Comparison of ENCODE assay signal across 8 mouse cellular contexts in genomic region chr3:89250435-89251040, GRCm38 (mm10). TPM values are rescaled to one million over a fixed set of nuclear protein-coding genes. Genes with fewer than 3 reads are reported as not detected.
DNase-seq lines count a peak whose midpoint lies in the region; ATAC-seq and TF ChIP-seq lines count a peak whose summit lies in the region.

No protein-coding gene starts in this region.

- peak; percentile 98 for DNase-seq in heart, adult 11 months
- DNase-seq in heart, postnatal 25 days (ENCODE audit: low spot score): no peak
- peak; percentile 84 to 88 for DNase-seq in cerebellum, postnatal 14 days
- peak; percentile 57 for DNase-seq in retina, postnatal 1 day
- DNase-seq in left cerebral cortex, adult 18-20 months (ENCODE audit: low spot score in 2 of 2): no peak

- 16% methylated on average over 7 of the region's 7 CpGs for WGBS in heart, embryonic 14.5 days
- 20% methylated on average over 7 of the region's 7 CpGs for WGBS in limb, embryonic 12.5 days

- H3K27ac ChIP-seq in ES-Bruce4 (ENCODE audit: insufficient read depth, low read length): peak overlapping the region; percentile 74
- H3K27ac ChIP-seq in heart, embryonic 14.5 days (replicated peaks in 1 of 2; ENCODE audit: control insufficient read depth in 1 of 2, insufficient read depth in 1 of 2, low read depth in 2 of 2, low read length in 2 of 2): peak overlapping the region; percentile 24 to 42; a peak in 2 of 4 replicates
- H3K27ac ChIP-seq in limb, embryonic 12.5 days: 0 out of 2 replicates have a peak overlapping the region, but pooled peaks have one; percentile 53

- H3K4me1 ChIP-seq in ES-Bruce4 (ENCODE audit: control insufficient read depth, insufficient read depth, low read length): peaks cover 3% of the 10 kb centered on the region
- peaks cover 13 to 23% of the 10 kb centered on the region in 2 experiments for H3K4me1 ChIP-seq in heart, embryonic 14.5 days (ENCODE audit: control insufficient read depth in 2 of 2, insufficient read depth in 2 of 2, low read length in 2 of 2)
- H3K4me1 ChIP-seq in limb, embryonic 12.5 days (replicated peaks): peaks cover 37% of the 10 kb centered on the region

- TF ChIP-seq EP300 in ES-Bruce4 (IDR thresholded peaks at IDR 0.05; ENCODE audit: insufficient read depth, low read depth, low read length): no peak

- no peaks in the 10 kb centered on the region for H3K9me3 ChIP-seq in ES-Bruce4 (replicated peaks; ENCODE audit: control insufficient read depth, insufficient read depth, low read length, poor library complexity, severe bottlenecking)
- no peaks in the 10 kb centered on the region for H3K9me3 ChIP-seq in heart, embryonic 14.5 days (ENCODE audit: control insufficient read depth, low read length)
- no peaks in the 10 kb centered on the region for H3K9me3 ChIP-seq in limb, embryonic 12.5 days

- no peaks in the 10 kb centered on the region for H3K27me3 ChIP-seq in ES-Bruce4 (ENCODE audit: control insufficient read depth, insufficient read depth, low read length, poor library complexity, severe bottlenecking)
- peaks cover 3% of the 10 kb centered on the region; the same call in 1 of the 2 replicates for H3K27me3 ChIP-seq in heart, embryonic 14.5 days (ENCODE audit: control insufficient read depth, insufficient read depth, low read length)
- H3K27me3 ChIP-seq in limb, embryonic 12.5 days: no peaks in the 10 kb centered on the region

- H3K36me3 ChIP-seq in ES-Bruce4 (ENCODE audit: control insufficient read depth, insufficient read depth, low read length, poor library complexity, severe bottlenecking): 0 out of 2 replicates have a peak, but pooled peaks cover 2% of the 10 kb centered on the region
- peaks cover 11% of the 10 kb centered on the region for H3K36me3 ChIP-seq in heart, embryonic 14.5 days (ENCODE audit: control insufficient read depth, insufficient read depth, low read length)
- H3K36me3 ChIP-seq in limb, embryonic 12.5 days: peaks cover 27% of the 10 kb centered on the region

- no peak overlapping the region for H3K9ac ChIP-seq in ES-Bruce4 (ENCODE audit: low read depth, poor library complexity, severe bottlenecking)
- no peak overlapping the region for H3K9ac ChIP-seq in heart, embryonic 14.5 days (ENCODE audit: low read length)
- H3K9ac ChIP-seq in limb, embryonic 12.5 days (replicated peaks): no peak overlapping the region

- no peak overlapping the region for H3K4me2 ChIP-seq in heart, embryonic 14.5 days (ENCODE audit: low read length)
- peak overlapping the region; percentile 42; the same call in 1 of the 2 replicates for H3K4me2 ChIP-seq in limb, embryonic 12.5 days

- TF ChIP-seq CTCF in ES-Bruce4 (IDR thresholded peaks at IDR 0.05; ENCODE audit: low read depth, low read length): no peak

- intact Hi-C loops in heart, postnatal 25 days (cut with DNase I): loop anchor here (1.0 to 2.0 kb wide), 3 partner anchors 16 to 58 kb away; no protein-coding TSS in a partner anchor

- no peak for ATAC-seq in heart, embryonic 14.5 days (ENCODE audit: insufficient number of reproducible peaks, insufficient read depth, low FRiP score, low read depth)
- no peak for ATAC-seq in limb, embryonic 12.5 days (ENCODE audit: insufficient number of reproducible peaks, insufficient read depth, low FRiP score, low TSS enrichment, low read depth)

- TF ChIP-seq POLR2A in ES-Bruce4 (IDR thresholded peaks at IDR 0.05; ENCODE audit: insufficient read depth, low read length): no peak

- H3K4me3 ChIP-seq in ES-Bruce4 (ENCODE audit: low read depth, low read length): no peak overlapping the region
- H3K4me3 ChIP-seq in heart, embryonic 14.5 days (ENCODE audit: control insufficient read depth in 1 of 2, insufficient read depth in 1 of 2, low read depth in 1 of 2, low read length in 2 of 2): no peak overlapping the region
- H3K4me3 ChIP-seq in limb, embryonic 12.5 days (replicated peaks): 0 out of 2 replicates have a peak overlapping the region, but pooled peaks have one; percentile 9

RNA-seq across cellular contexts. Expression of gene Trim46, which starts 4.4 kb away (rescaled TPM):
- total RNA-seq in heart, postnatal 25 days (2021): under 1 TPM; 0.47 to 0.59 TPM
- polyA plus RNA-seq in ES-Bruce4 (2011; ENCODE audit: insufficient read depth, insufficient read length, low read depth, missing spikeins): 5.7 and 7.1 TPM in 2 replicates
- polyA plus RNA-seq in heart, embryonic 14.5 days (2014; fragmentation: Nextera tagmentation; extraction: Ambion mirVana): 0.85 and 0.95 TPM in 2 replicates
- polyA plus RNA-seq in limb, embryonic 12.5 days (2016; fragmentation: Nextera tagmentation; extraction: Ambion mirVana): 6.1 and 6.3 TPM in 2 replicates
- 10 to 100 TPM; 76.1 to 77.1 TPM for total RNA-seq in left cerebral cortex, adult 18-20 months (2021)

RNA-seq across cellular contexts. Expression of gene Krtcap2, which starts 4.8 kb away (rescaled TPM):
- total RNA-seq in heart, postnatal 25 days (2021): 10 to 100 TPM; 73.5 to 87.6 TPM
- 163 and 164 TPM in 2 replicates for polyA plus RNA-seq in ES-Bruce4 (2011; ENCODE audit: insufficient read depth, insufficient read length, low read depth, missing spikeins)
- 216 and 239 TPM in 2 replicates for polyA plus RNA-seq in heart, embryonic 14.5 days (2014; fragmentation: Nextera tagmentation; extraction: Ambion mirVana)
- polyA plus RNA-seq in limb, embryonic 12.5 days (2016; fragmentation: Nextera tagmentation; extraction: Ambion mirVana): 316 and 333 TPM in 2 replicates
- 10 to 100 TPM; 66.0 to 67.7 TPM for total RNA-seq in left cerebral cortex, adult 18-20 months (2021)

RNA-seq across cellular contexts. Expression of gene Dpm3, which starts 8.6 kb away (rescaled TPM):
- total RNA-seq in heart, postnatal 25 days (2021): 10 to 100 TPM; 51.7 to 53.9 TPM
- 36.7 and 59.9 TPM in 2 replicates for polyA plus RNA-seq in ES-Bruce4 (2011; ENCODE audit: insufficient read depth, insufficient read length, low read depth, missing spikeins)
- polyA plus RNA-seq in heart, embryonic 14.5 days (2014; fragmentation: Nextera tagmentation; extraction: Ambion mirVana): 92.9 and 97.9 TPM in 2 replicates
- 93.9 and 102 TPM in 2 replicates for polyA plus RNA-seq in limb, embryonic 12.5 days (2016; fragmentation: Nextera tagmentation; extraction: Ambion mirVana)
- 10 to 100 TPM; 56.5 to 56.6 TPM for total RNA-seq in left cerebral cortex, adult 18-20 months (2021)

RNA-seq across cellular contexts. Expression of gene Slc50a1, which starts 19.8 kb away (rescaled TPM):
- 10 to 100 TPM; 21.0 TPM for total RNA-seq in heart, postnatal 25 days (2021)
- polyA plus RNA-seq in ES-Bruce4 (2011; ENCODE audit: insufficient read depth, insufficient read length, low read depth, missing spikeins): 34.5 and 35.7 TPM in 2 replicates
- 48.2 and 48.9 TPM in 2 replicates for polyA plus RNA-seq in heart, embryonic 14.5 days (2014; fragmentation: Nextera tagmentation; extraction: Ambion mirVana)
- polyA plus RNA-seq in limb, embryonic 12.5 days (2016; fragmentation: Nextera tagmentation; extraction: Ambion mirVana): 58.5 and 66.3 TPM in 2 replicates
- 10 to 100 TPM; 35.2 to 35.8 TPM for total RNA-seq in left cerebral cortex, adult 18-20 months (2021)

RNA-seq across cellular contexts. Expression of gene Muc1, which starts 21.7 kb away (rescaled TPM):
- under 1 TPM; 0.22 to 0.39 TPM for total RNA-seq in heart, postnatal 25 days (2021)
- polyA plus RNA-seq in ES-Bruce4 (2011; ENCODE audit: insufficient read depth, insufficient read length, low read depth, missing spikeins): 1.5 and 1.6 TPM in 2 replicates
- polyA plus RNA-seq in heart, embryonic 14.5 days (2014; fragmentation: Nextera tagmentation; extraction: Ambion mirVana): 0.16 TPM in 1 of 2 replicates, not detected in the other
- polyA plus RNA-seq in limb, embryonic 12.5 days (2016; fragmentation: Nextera tagmentation; extraction: Ambion mirVana): 0.53 and 1.0 TPM in 2 replicates
- total RNA-seq in left cerebral cortex, adult 18-20 months (2021): under 1 TPM; 0.45 to 0.63 TPM

Comparison
In these comparisons a context has a peak if more than half of its experiments do, and no peak if none do; other contexts are left out.
1. DNase-seq: peak in heart, adult 11 months (single experiment), cerebellum, postnatal 14 days (2 of 2) and retina, postnatal 1 day (single experiment); none in heart, postnatal 25 days (single experiment) and left cerebral cortex, adult 18-20 months (0 of 2).
2. Peak in every context shown above with its lines, with median percentiles within 50 percentile points of each other: H3K27ac ChIP-seq.